Mouse (Mus musculus): ENCODE results near the gene Snrpc.

- no peak for TF ChIP-seq POLR2A (IDR thresholded peaks at IDR 0.05; ENCODE audit: low read depth, low read length)
- TF ChIP-seq CTCF (IDR thresholded peaks at IDR 0.05; ENCODE audit: borderline replicate concordance, insufficient read depth, low read length), result no peak
Measured at GRCm38 (mm10) chr17:27865461-27865860, 27.5 kb downstream of the Snrpc start.
